ENCODE assay signal across 22 mouse cellular contexts in the genomic region with DNA sequence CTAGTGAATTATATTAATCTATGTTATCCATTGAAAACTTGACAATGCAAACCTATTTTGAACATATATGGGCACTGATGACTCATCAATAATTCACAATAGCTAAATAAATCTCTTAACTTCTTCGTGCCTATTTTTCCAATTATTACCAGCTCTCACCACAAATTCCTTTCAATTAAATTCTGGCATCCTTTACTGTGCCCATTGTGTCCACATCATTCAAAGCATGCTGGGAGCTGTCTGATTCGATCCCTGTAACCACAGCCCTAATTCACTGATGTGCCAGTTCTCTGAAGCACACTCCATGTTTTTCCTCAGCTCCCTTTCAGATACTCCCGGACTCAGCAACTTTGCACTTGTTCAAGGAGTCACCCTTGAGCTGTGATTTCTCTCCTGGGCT. TPM values are rescaled to one million over a fixed set of nuclear protein-coding genes. Genes with fewer than 3 reads are reported as not detected.
DNase-seq lines count a peak whose midpoint lies in the region; ATAC-seq and TF ChIP-seq lines count a peak whose summit lies in the region.
"Had no signal": no experiment of that assay in that cellular context is flagged by ENCODE, and none has a peak within 500 bp of the region (broad histone marks: within the 10 kb centered on the region; RNA-seq: fewer than 3 reads in every experiment).

No protein-coding gene starts in this region.

- TF ChIP-seq POLR2A in brain, embryonic 14.5 days (IDR thresholded peaks at IDR 0.05; ENCODE audit: borderline replicate concordance, extremely low read depth, insufficient read depth, insufficient read length, poor library complexity, severe bottlenecking) = no peak
- no peak for TF ChIP-seq POLR2A in lung, adult 2 months (IDR thresholded peaks at IDR 0.05; ENCODE audit: borderline replicate concordance, extremely low read depth, low read depth, low read length)

- no peak for TF ChIP-seq CTCF in brain, embryonic 14.5 days (IDR thresholded peaks at IDR 0.05; ENCODE audit: borderline replicate concordance, extremely low read depth, insufficient read depth, insufficient read length)
- no peak for TF ChIP-seq CTCF in lung, adult 2 months (IDR thresholded peaks at IDR 0.05; ENCODE audit: insufficient read depth, low read length)

- no peak for ATAC-seq in megakaryocyte-erythroid progenitor cell, adult 5-6 weeks (replicated peaks; ENCODE audit: low FRiP score, low TSS enrichment, poor library complexity, severe bottlenecking)
- ATAC-seq in CD4-positive, CD25-positive, alpha-beta regulatory T cell, adult 4 months = no peak
- ATAC-seq: forebrain, embryonic 14.5 days; forebrain, embryonic 16.5 days had no signal

- H3K4me1 ChIP-seq in lung, adult 2 months (ENCODE audit: control insufficient read depth, insufficient read depth, low read length) = no peaks in the 10 kb centered on the region
- H3K4me1 ChIP-seq: embryonic facial prominence, embryonic 10.5 days; embryonic facial prominence, embryonic 12.5 days; forebrain, embryonic 10.5 days; forebrain, embryonic 12.5 days had no signal

- H3K4me3 ChIP-seq in lung, adult 2 months (replicated peaks; ENCODE audit: extremely low read depth, low read depth, low read length) = no peak overlapping the region
- H3K4me3 ChIP-seq: embryonic facial prominence, embryonic 10.5 days; embryonic facial prominence, embryonic 12.5 days; forebrain, embryonic 10.5 days; forebrain, embryonic 12.5 days had no signal

- peak; percentile 90 for DNase-seq in Muller cell, postnatal 12 days (ENCODE audit: inconsistent ontology term)
- DNase-seq in brain, embryonic 14.5 days (ENCODE audit: low read depth) = peak; percentile 28
- peak; percentile 39 for DNase-seq in retina, embryonic 14.5 days (ENCODE audit: low spot score)
- DNase-seq in lung, adult 2 months = no peak
- DNase-seq: adrenal gland, adult 2 months; adrenal gland, postnatal 10 days; adrenal gland, postnatal 25 days; cerebellum, adult 11-12 months; cerebellum, adult 2 months; cerebellum, adult 9-10 months; cerebellum, postnatal 10 days; cerebellum, postnatal 25 days had no signal

- 74% methylated on average over 3 of the region's 3 CpGs for whole genome bisulfite sequencing in lung, adult 2 months

RNA-seq across cellular contexts. Expression of gene Slc16a7, which starts 41.1 kb away (rescaled TPM):
- polyA plus RNA-seq in brain, embryonic 14.5 days (2012; rRNA removed) = 8.5 and 10.0 TPM in 2 replicates
- 0.52 TPM in 1 of 2 replicates, not detected in the other for total RNA-seq in megakaryocyte-erythroid progenitor cell, adult 5-6 weeks (2014; fragmentation: Nextera tagmentation)
- total RNA-seq in megakaryocyte-erythroid progenitor cell, adult 5-6 weeks (2017) = 0.50 and 5.6 TPM in 2 replicates
- 6.0 and 8.7 TPM in 2 replicates for polyA plus RNA-seq in lung, adult 2 months (2012; rRNA removed)
- under 1 TPM in 1 of 2 experiments, not detected in 1; 0.83 TPM for polyA plus RNA-seq in CD4-positive, CD25-positive, alpha-beta regulatory T cell, adult 4 months (2017; shearing (Covaris generic))
- total RNA-seq: CH12.LX had no signal
- polyA plus RNA-seq: G1E had no signal
